Mouse (Mus musculus) MEL (cell line): ENCODE measurements around the gene Impdh2. TPM values are rescaled to one million over a fixed set of nuclear protein-coding genes. Genes with fewer than 3 reads are reported as not detected.

Experiments used
- DNase-seq: peaks from one replicate; pipeline ENCODE4 v3.0.0; 2011; ENCODE audit warnings: low read depth, low spot score
- H3K27ac ChIP-seq: 2 replicates; pipeline ENCODE4 v1.5.1; 2012; ENCODE audit warnings: low read depth, mild to moderate bottlenecking, control low read depth, low read length, moderate library complexity; ENCODE audit not compliant: control insufficient read depth
- H3K27me3 ChIP-seq, 2 experiments: fragments of 150-350 bp in 1 of 2; sonication (generic) in 1 of 2; 2 replicates each; pipeline ENCODE4 v1.6.1; 2012; ENCODE audit warnings: low read length in 2 of 2, mild to moderate bottlenecking in 2 of 2, improper control_type of control experiment in 1 of 2, moderate library complexity in 1 of 2; ENCODE audit not compliant: insufficient read depth in 2 of 2, control insufficient read depth in 1 of 2
- H3K36me3 ChIP-seq, 2 experiments: 2 replicates each; pipeline ENCODE4 v1.6.1; 2012 to 2014; ENCODE audit warnings: low read length in 2 of 2, improper control_type of control experiment in 1 of 2, inconsistent platforms in 1 of 2, mild to moderate bottlenecking in 1 of 2; ENCODE audit not compliant: insufficient read depth in 2 of 2, control insufficient read depth in 1 of 2
- H3K4me1 ChIP-seq, 2 experiments: fragments of 150-350 bp in 1 of 2; sonication (generic) in 1 of 2; 2 replicates each; pipeline ENCODE4 v1.6.1; 2012; ENCODE audit warnings: low read length in 2 of 2, improper control_type of control experiment in 1 of 2, mild to moderate bottlenecking in 1 of 2; ENCODE audit not compliant: insufficient read depth in 2 of 2, control insufficient read depth in 1 of 2
- H3K4me3 ChIP-seq, 2 experiments: fragments of 150-350 bp in 1 of 2; sonication (generic) in 1 of 2; 2 replicates each; pipeline ENCODE4 v1.5.1; 2012; ENCODE audit warnings: low read depth in 2 of 2, low read length in 2 of 2, mild to moderate bottlenecking in 2 of 2, moderate library complexity in 2 of 2, control low read depth in 1 of 2, improper control_type of control experiment in 1 of 2; ENCODE audit not compliant: control insufficient read depth in 1 of 2, insufficient read depth in 1 of 2
- H3K79me2 ChIP-seq: 2 replicates; pipeline ENCODE4 v1.6.1; 2012; ENCODE audit warnings: mild to moderate bottlenecking, low read length, moderate library complexity; ENCODE audit not compliant: control insufficient read depth, poor library complexity, insufficient read depth
- H3K9ac ChIP-seq: 2 replicates; pipeline ENCODE4 v1.6.1; 2012; ENCODE audit warnings: low read depth, mild to moderate bottlenecking, control low read depth, low read length, moderate library complexity; ENCODE audit not compliant: control insufficient read depth, poor library complexity, severe bottlenecking
- H3K9me3 ChIP-seq: fragments of 150-350 bp; sonication (generic); replicated peaks from 2 replicates; pipeline ENCODE4 v1.6.1; 2012; ENCODE audit warnings: mild to moderate bottlenecking, low read length, improper control_type of control experiment, moderate library complexity; ENCODE audit not compliant: insufficient read depth
- CHD1 ChIP-seq: IDR thresholded peaks from 2 replicates; pipeline ENCODE4 v1.6.1; 2012; ENCODE audit warnings: low read depth, mild to moderate bottlenecking, inconsistent platforms, low read length, improper control_type of control experiment
- CTCF ChIP-seq, 3 experiments: IDR thresholded peaks in 2 of 3; conservative IDR thresholded peaks in 1 of 3; 2 replicates each; pipeline ENCODE4 v1.5.1; 2011 to 2012; ENCODE audit warnings: low read length in 3 of 3, low read depth in 2 of 3, mild to moderate bottlenecking in 2 of 3, improper control_type of control experiment in 1 of 3, inconsistent platforms in 1 of 3, mixed read lengths in 1 of 3, moderate library complexity in 1 of 3; ENCODE audit not compliant: control insufficient read depth in 1 of 3, insufficient read depth in 1 of 3, poor library complexity in 1 of 3, severe bottlenecking in 1 of 3
- E2F4 ChIP-seq: IDR thresholded peaks from 2 replicates; pipeline ENCODE4 v1.6.1; 2011; ENCODE audit warnings: low read depth, low read length, improper control_type of control experiment, borderline replicate concordance
- EP300 ChIP-seq, 2 experiments: IDR thresholded peaks; 2 replicates each; pipeline ENCODE4 v1.6.1; 2011; ENCODE audit warnings: improper control_type of control experiment in 2 of 2, low read length in 2 of 2, low read depth in 1 of 2, mild to moderate bottlenecking in 1 of 2
- GATA1 ChIP-seq: IDR thresholded peaks from 2 replicates; pipeline ENCODE4 v1.6.1; 2011; ENCODE audit warnings: low read depth, low read length, improper control_type of control experiment
- JUND ChIP-seq: IDR thresholded peaks from 2 replicates; pipeline ENCODE4 v1.6.1; 2011; ENCODE audit warnings: low read depth, mild to moderate bottlenecking, improper control_type of control experiment, low read length
- KAT2A ChIP-seq: conservative IDR thresholded peaks from 2 replicates; pipeline ENCODE4 v1.6.1; 2012; ENCODE audit warnings: low read depth, low read length, improper control_type of control experiment, inconsistent platforms
- MAFK ChIP-seq: IDR thresholded peaks from 2 replicates; pipeline ENCODE4 v1.6.1; 2011; ENCODE audit warnings: low read depth, mild to moderate bottlenecking, low read length, improper control_type of control experiment, borderline replicate concordance
- MAX ChIP-seq: IDR thresholded peaks from 2 replicates; pipeline ENCODE4 v1.6.1; 2011; ENCODE audit warnings: low read length, improper control_type of control experiment
- MAZ ChIP-seq: IDR thresholded peaks from 2 replicates; pipeline ENCODE4 v1.6.1; 2012; ENCODE audit warnings: low read depth, mild to moderate bottlenecking, inconsistent platforms, low read length, improper control_type of control experiment
- MEF2A ChIP-seq: IDR thresholded peaks from 2 replicates; pipeline ENCODE4 v1.6.1; 2014; ENCODE audit warnings: low read depth, mild to moderate bottlenecking, inconsistent platforms, low read length, improper control_type of control experiment; ENCODE audit not compliant: poor library complexity, insufficient replicate concordance, severe bottlenecking; ENCODE audit errors: extremely low read depth
- MXI1 ChIP-seq: IDR thresholded peaks from 2 replicates; pipeline ENCODE4 v1.6.1; 2011; ENCODE audit warnings: mild to moderate bottlenecking, low read depth, low read length, improper control_type of control experiment
- MYB ChIP-seq: IDR thresholded peaks from 2 replicates; pipeline ENCODE4 v1.6.1; 2011; ENCODE audit warnings: mild to moderate bottlenecking, low read depth, low read length, improper control_type of control experiment
- NELFE ChIP-seq: IDR thresholded peaks from 2 replicates; pipeline ENCODE4 v1.6.1; 2011; ENCODE audit warnings: low read depth, low read length, improper control_type of control experiment
- NRF1 ChIP-seq: IDR thresholded peaks from 2 replicates; pipeline ENCODE4 v1.6.1; 2014; ENCODE audit warnings: low read depth, mild to moderate bottlenecking, inconsistent platforms, low read length, improper control_type of control experiment, moderate library complexity; ENCODE audit not compliant: poor library complexity, insufficient read depth, severe bottlenecking
- POLR2A ChIP-seq, 2 experiments: IDR thresholded peaks; 2 replicates each; pipeline ENCODE4 v1.6.1; 2011 to 2012; ENCODE audit warnings: low read length in 2 of 2, mild to moderate bottlenecking in 2 of 2, control low read depth in 1 of 2, improper control_type of control experiment in 1 of 2, low read depth in 1 of 2, moderate library complexity in 1 of 2; ENCODE audit not compliant: control insufficient read depth in 1 of 2, insufficient read depth in 1 of 2, poor library complexity in 1 of 2
- POLR2AphosphoS2 ChIP-seq: IDR thresholded peaks from 2 replicates; pipeline ENCODE4 v1.6.1; 2011; ENCODE audit warnings: low read length, improper control_type of control experiment
- POLR2AphosphoS5 ChIP-seq: IDR thresholded peaks from 2 replicates; pipeline ENCODE4 v1.6.1; 2012; ENCODE audit warnings: low read depth, borderline replicate concordance, mild to moderate bottlenecking, inconsistent platforms, low read length, moderate library complexity, mixed read lengths
- RAD21 ChIP-seq: IDR thresholded peaks from 2 replicates; pipeline ENCODE4 v1.6.1; 2011; ENCODE audit warnings: mild to moderate bottlenecking, low read depth, low read length, improper control_type of control experiment
- TBP ChIP-seq: IDR thresholded peaks from 2 replicates; pipeline ENCODE4 v1.8.0; 2011; ENCODE audit warnings: low read depth, low read length, improper control_type of control experiment
- UBTF ChIP-seq: IDR thresholded peaks from 2 replicates; pipeline ENCODE4 v1.6.1; 2012; ENCODE audit warnings: low read depth, mild to moderate bottlenecking, inconsistent platforms, low read length, improper control_type of control experiment, moderate library complexity, borderline replicate concordance; ENCODE audit not compliant: insufficient read depth
- USF2 ChIP-seq, 2 experiments: IDR thresholded peaks; 2 replicates each; pipeline ENCODE4 v1.6.1; 2011 to 2012; ENCODE audit warnings: improper control_type of control experiment in 2 of 2, low read length in 2 of 2, borderline replicate concordance in 1 of 2, inconsistent platforms in 1 of 2, low read depth in 1 of 2, mild to moderate bottlenecking in 1 of 2; ENCODE audit not compliant: insufficient read depth in 1 of 2
- ZNF384 ChIP-seq: IDR thresholded peaks from 2 replicates; pipeline ENCODE4 v1.6.1; 2012; ENCODE audit warnings: low read depth, mild to moderate bottlenecking, inconsistent platforms, low read length, improper control_type of control experiment
- polyA plus RNA-seq, 2 experiments: library from polyadenylated mRNA; stranded (reverse) in 1 of 2; unstranded in 1 of 2; fragments of >175 nt in 1 of 2; fragments of >200 nt in 1 of 2; gene quantifications; 2 replicates each; pipeline versions ENCODE4 v1.2.1 to v1.2.4; 2012; ENCODE audit warnings: low replicate concordance in 2 of 2, low read depth in 1 of 2; ENCODE audit not compliant: insufficient read length in 2 of 2, insufficient read depth in 1 of 2, missing spikeins in 1 of 2
- total RNA-seq: library from RNA; depleted of rRNA; stranded (reverse); fragments of 300-350 nt; gene quantifications from 2 replicates; pipeline ENCODE4 v1.2.3, GENCODE M21; 2012

Impdh2 gene
- total and polyA plus RNA-seq, 3 experiments = 519 to 550 TPM; not detected in 1

DNA sequence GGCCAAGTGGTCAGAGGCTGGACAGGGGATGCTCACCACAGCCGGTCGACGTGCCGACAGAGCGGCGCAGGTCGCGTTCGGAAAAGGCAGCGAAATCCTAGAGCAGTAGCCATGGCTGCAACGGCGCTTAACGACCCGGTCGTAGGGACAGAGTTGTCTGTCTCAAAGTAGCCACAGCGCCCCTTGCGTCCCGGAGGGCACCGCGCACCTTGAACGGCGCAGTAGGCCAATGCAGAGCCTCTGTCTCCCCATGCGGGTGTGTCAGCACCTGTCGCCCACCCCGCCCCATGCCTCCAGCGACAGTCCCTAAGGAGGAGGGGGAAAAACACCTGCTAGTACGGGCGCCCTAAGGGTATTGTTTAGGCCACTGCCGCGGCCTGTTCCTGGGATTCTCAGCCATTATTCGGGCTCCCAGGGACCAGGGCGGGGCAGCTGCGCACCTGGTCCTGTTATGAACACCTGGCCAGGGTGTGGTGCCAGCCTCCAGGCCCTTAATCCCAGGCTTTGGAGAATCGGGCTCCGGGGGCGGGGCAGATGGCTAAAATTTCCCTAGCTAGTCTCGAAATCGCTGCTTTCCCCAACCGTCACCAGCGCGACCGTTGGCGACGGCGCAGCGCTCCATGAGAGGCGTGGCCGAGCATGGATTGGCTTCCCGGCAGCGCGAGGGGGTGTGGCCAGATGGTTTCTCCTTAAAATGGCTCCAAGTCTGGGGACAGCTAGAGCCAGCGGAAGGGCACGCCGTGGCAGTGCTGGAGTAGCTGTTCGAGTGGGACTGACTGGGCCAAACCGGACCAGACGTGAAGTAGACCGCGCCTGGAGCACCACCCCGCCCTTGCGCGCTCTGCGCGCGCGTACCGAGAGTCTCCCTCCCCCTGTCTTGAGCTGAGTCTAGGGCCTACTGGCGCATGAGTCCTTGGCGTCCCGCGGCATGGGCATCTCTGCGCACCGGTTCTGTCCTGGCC, 7.0 kb downstream of the Impdh2 start, which contains the start of gene Ndufaf3 (continued):
- peak; percentile 79 to 89 (median 85) for TF ChIP-seq CTCF (IDR thresholded peaks at IDR 0.05 in 2 of 3, conservative IDR thresholded peaks at IDR 0.05 in 1 of 3; ENCODE audit: control insufficient read depth in 1 of 3, insufficient read depth in 1 of 3, low read depth in 2 of 3, low read length in 3 of 3, poor library complexity in 1 of 3, severe bottlenecking in 1 of 3)
- TF ChIP-seq POLR2AphosphoS2 = peak; percentile 80; the same call in 1 of the 2 replicates
- TF ChIP-seq NRF1 = peak; percentile 51; the same call in 1 of the 2 replicates
- TF ChIP-seq E2F4 = no peak; the same call in 1 of the 2 replicates
- no peak for TF ChIP-seq MAFK
- peak in 1 of 2 experiments; percentile 83; a peak in 2 of 4 replicates for TF ChIP-seq EP300 (IDR thresholded peaks at IDR 0.05; ENCODE audit: low read depth in 1 of 2, low read length in 2 of 2)
- no peak for TF ChIP-seq POLR2AphosphoS5

GRCm38 (mm10) chr9:108567931-108568419, 7.9 kb downstream of the Impdh2 start:
- 0 out of 2 replicates have a peak, but pooled peaks have one; percentile 67 for TF ChIP-seq CHD1
- TF ChIP-seq CTCF (IDR thresholded peaks at IDR 0.05 in 2 of 3, conservative IDR thresholded peaks at IDR 0.05 in 1 of 3; ENCODE audit: control insufficient read depth in 1 of 3, insufficient read depth in 1 of 3, low read depth in 2 of 3, low read length in 3 of 3, poor library complexity in 1 of 3, severe bottlenecking in 1 of 3) = no peak
- no peak for DNase-seq
- Histone ChIP-seq H3K27me3 (no peaks in the 10 kb centered on the region), H3K27ac (peak overlapping the region; percentile 90), H3K36me3 (peaks cover 2 to 23% of the 10 kb centered on the region in 2 experiments), H3K79me2 (peaks cover 28% of the 10 kb centered on the region), H3K9me3 (no peaks in the 10 kb centered on the region), H3K9ac (peak overlapping the region; percentile 89), H3K4me1 (peaks cover 0 to 35% of the 10 kb centered on the region in 2 experiments; a peak in 3 of 4 replicates), H3K4me3 (peak overlapping the region; percentile 60 to 79)

DNA sequence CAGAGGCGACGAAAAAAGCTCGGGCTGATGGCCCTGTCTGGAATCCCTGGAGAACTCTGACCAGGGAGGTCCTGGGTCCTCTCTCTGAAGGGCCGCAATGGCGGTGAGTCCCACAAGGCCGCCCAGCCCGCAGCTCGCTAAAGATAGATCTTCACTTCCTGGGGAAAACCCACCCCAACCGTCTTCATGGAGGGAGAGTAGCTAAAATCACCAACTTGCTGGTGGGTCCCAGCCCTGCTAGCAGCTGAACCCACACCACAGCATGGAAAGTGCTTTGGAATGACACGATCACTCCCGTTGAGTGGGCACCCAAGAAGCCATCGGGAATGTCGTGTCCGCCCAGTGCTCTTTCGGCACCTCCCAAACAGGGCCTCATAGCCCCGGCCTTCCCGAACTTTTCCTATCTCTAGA, 8.4 kb downstream of the Impdh2 start:
- H3K9me3 ChIP-seq = no peaks in the 10 kb centered on the region

More for the DNA sequence above, 8.4 kb downstream of the Impdh2 start:
- H3K27ac ChIP-seq = peak overlapping the region; percentile 90
- DNase-seq = peak; percentile 39
- no peaks in the 10 kb centered on the region for H3K27me3 ChIP-seq
- H3K36me3 ChIP-seq = peaks cover 2 to 21% of the 10 kb centered on the region in 2 experiments
- H3K79me2 ChIP-seq = peaks cover 28% of the 10 kb centered on the region
- peak overlapping the region; percentile 60 to 79 for H3K4me3 ChIP-seq
- TF ChIP-seq RAD21 (no peak), CHD1 (no peak), MEF2A (no peak), E2F4 (no peak), POLR2A (IDR thresholded peaks at IDR 0.05; ENCODE audit: control insufficient read depth in 1 of 2, insufficient read depth in 1 of 2, low read depth in 1 of 2, low read length in 2 of 2, poor library complexity in 1 of 2) (no peak), KAT2A (no peak), GATA1 (no peak), UBTF (no peak), NRF1 (no peak), MAX (no peak), MXI1 (no peak), MAZ (no peak), NELFE (no peak), USF2 (IDR thresholded peaks at IDR 0.05; ENCODE audit: borderline replicate concordance in 1 of 2, insufficient read depth in 1 of 2, low read depth in 1 of 2, low read length in 2 of 2) (no peak), JUND (no peak), TBP (no peak), ZNF384 (no peak), MYB (no peak)
- peak overlapping the region; percentile 89 for H3K9ac ChIP-seq
- H3K4me1 ChIP-seq = peaks cover 0 to 32% of the 10 kb centered on the region in 2 experiments; a peak in 3 of 4 replicates
